Mouse (Mus musculus) G1E (cell line): Measurements from ENCODE around the gene Sycp2l. TPM values are rescaled to one million over a fixed set of nuclear protein-coding genes. Genes with fewer than 3 reads are reported as not detected.
"Not testable (repeated sequence)": the region's sequence is repeated elsewhere in the genome, so short reads cannot be mapped to it uniquely, and the experiment has no call there.

Experiments
- ATAC-seq: 2 replicates; pipeline ENCODE4 v1.8.0; 2016; ENCODE audit warnings: mild to moderate bottlenecking; ENCODE audit not compliant: insufficient number of reproducible peaks, poor library complexity, low FRiP score, severe bottlenecking; ENCODE audit errors: extremely low read depth
- DNase-seq: peaks from one replicate; pipeline ENCODE4 v3.0.0; 2012; ENCODE audit warnings: low spot score
- H3K27me3 ChIP-seq: 2 replicates; pipeline ENCODE4 v1.6.1; 2012; ENCODE audit warnings: mild to moderate bottlenecking, low read length, inconsistent platforms; ENCODE audit not compliant: insufficient read depth
- H3K36me3 ChIP-seq: replicated peaks from 2 replicates; pipeline ENCODE3; 2012; ENCODE audit warnings: mild to moderate bottlenecking, inconsistent platforms
- H3K4me1 ChIP-seq: 2 replicates; pipeline ENCODE4 v1.6.1; 2012; ENCODE audit warnings: low read depth, low read length, inconsistent platforms, mixed read lengths; ENCODE audit not compliant: insufficient read depth
- H3K4me3 ChIP-seq: 2 replicates; pipeline ENCODE4 v1.5.1; 2012; ENCODE audit warnings: low read depth, mild to moderate bottlenecking, inconsistent platforms, low read length, moderate library complexity, mixed read lengths
- H3K9me3 ChIP-seq: replicated peaks from 2 replicates; pipeline ENCODE4 v1.6.1; 2012; ENCODE audit warnings: inconsistent platforms
- CTCF ChIP-seq: IDR thresholded peaks from 2 replicates; pipeline ENCODE4 v1.5.1; 2012; ENCODE audit warnings: low read depth, low read length, inconsistent platforms, mixed read lengths
- GATA1 ChIP-seq: IDR thresholded peaks from 2 replicates; pipeline ENCODE4 v1.6.1; 2012; ENCODE audit warnings: borderline replicate concordance, low read length, inconsistent platforms, mixed read lengths
- GATA2 ChIP-seq: IDR thresholded peaks from 2 replicates; pipeline ENCODE4 v1.6.1; 2012; ENCODE audit warnings: low read depth, low read length, inconsistent platforms, borderline replicate concordance
- POLR2AphosphoS5 ChIP-seq: IDR thresholded peaks from 2 replicates; pipeline ENCODE4 v1.6.1; 2012; ENCODE audit warnings: low read depth, low read length, inconsistent platforms; ENCODE audit not compliant: insufficient replicate concordance
- TAL1 ChIP-seq: conservative IDR thresholded peaks from 2 replicates; pipeline ENCODE4 v1.6.1; 2012; ENCODE audit warnings: low read depth, low read length, inconsistent platforms, mixed read lengths
- polyA plus RNA-seq: library from polyadenylated mRNA; stranded (reverse); fragments of >175 nt; gene quantifications from 2 replicates; pipeline ENCODE4 v1.2.3, GENCODE M21; 2012
- total RNA-seq, 2 experiments: library from RNA; stranded (forward) in 1 of 2; stranded (reverse) in 1 of 2; fragments of 200-1000 nt in 1 of 2; fragments of >200 nt in 1 of 2; fragmentation: Nextera tagmentation in 1 of 2; gene quantifications; 2 replicates each; pipeline ENCODE4 v1.2.3; 2014 to 2017

The Sycp2l gene
- total and polyA plus RNA-seq, 3 experiments = not detected

DNA sequence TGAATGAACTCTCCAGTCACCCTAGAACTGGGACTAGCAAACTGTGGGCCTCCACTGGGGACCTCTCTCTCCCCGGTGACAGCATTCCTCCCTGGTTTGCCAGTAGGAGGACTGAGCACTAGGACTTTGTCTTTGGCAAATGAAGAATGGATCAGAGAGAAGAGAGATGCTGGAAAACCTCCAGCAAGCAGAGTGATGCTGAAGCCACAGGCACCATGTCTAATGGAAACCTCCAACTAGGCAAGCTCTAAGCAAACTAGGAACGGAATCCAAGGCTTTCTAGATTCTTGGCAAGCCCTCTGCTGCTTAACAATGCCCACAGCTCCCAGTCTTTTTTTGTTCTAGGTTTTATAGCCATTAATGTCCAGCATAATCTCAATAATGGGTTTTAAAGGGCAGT is 86.8 kb downstream of the Sycp2l start:
- ATAC-seq = no peak
- H3K9me3 ChIP-seq = no peaks in the 10 kb centered on the region
- DNase-seq = no peak
- H3K4me3 ChIP-seq = no peak overlapping the region
- no peaks in the 10 kb centered on the region for H3K36me3 ChIP-seq
- peaks cover 2% of the 10 kb centered on the region for H3K27me3 ChIP-seq
- no peaks in the 10 kb centered on the region for H3K4me1 ChIP-seq
- TF ChIP-seq GATA2 (no peak), GATA1 (no peak), POLR2AphosphoS5 (no peak), TAL1 (no peak), CTCF (no peak)

DNA sequence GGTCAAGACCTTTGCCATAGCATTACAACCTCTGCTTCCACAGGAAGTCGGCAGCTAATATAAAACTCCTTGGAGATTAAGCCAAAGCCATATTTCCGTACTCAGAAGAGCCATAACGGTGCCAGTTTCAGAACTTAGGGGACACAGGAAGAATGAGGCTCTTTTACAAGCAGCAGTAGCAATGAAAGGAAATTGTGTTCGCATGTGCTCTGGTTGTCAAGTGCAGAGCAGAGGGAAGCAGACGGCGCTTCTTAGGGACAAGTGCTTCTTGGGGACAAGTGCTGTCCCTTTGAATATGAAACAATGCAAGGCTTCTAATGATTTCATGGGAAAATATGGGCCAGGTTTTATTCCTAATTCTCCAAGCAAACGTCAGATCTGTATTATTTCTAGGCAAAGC is 89.2 kb downstream of the Sycp2l start:
- H3K36me3 ChIP-seq = no peaks in the 10 kb centered on the region
- no peak for TF ChIP-seq CTCF
- TF ChIP-seq TAL1 = no peak
- no peak for TF ChIP-seq GATA2
- TF ChIP-seq GATA1 = no peak
- TF ChIP-seq POLR2AphosphoS5 = no peak
- ATAC-seq (no peak), DNase-seq (no peak)
- H3K27me3 ChIP-seq = peaks cover 2% of the 10 kb centered on the region; the same call in 1 of the 2 replicates
- H3K9me3 ChIP-seq = no peaks in the 10 kb centered on the region
- no peaks in the 10 kb centered on the region for H3K4me1 ChIP-seq
- H3K4me3 ChIP-seq = no peak overlapping the region

DNA sequence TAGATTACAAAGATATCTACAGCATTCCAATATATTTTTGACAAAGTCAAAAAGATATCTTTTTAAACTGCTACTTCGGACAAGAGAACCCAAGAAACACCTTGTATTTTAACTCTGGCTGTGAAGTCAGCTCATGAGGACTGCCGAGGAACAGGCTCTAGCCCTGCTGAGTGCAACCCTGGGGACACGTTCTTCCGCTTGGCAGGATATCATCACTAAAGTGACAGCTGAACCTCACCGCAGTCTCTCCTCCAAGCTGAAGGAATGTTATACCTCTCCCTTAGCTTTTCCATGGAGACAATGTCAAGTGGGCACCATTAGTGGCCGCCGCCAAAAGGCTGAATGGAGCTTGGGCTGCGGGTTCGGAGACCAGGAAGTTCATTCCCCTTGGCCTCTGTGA is 89.6 kb downstream of the Sycp2l start:
- no peak for TF ChIP-seq TAL1
- no peak for TF ChIP-seq POLR2AphosphoS5
- no peaks in the 10 kb centered on the region for H3K4me1 ChIP-seq
- no peaks in the 10 kb centered on the region for H3K36me3 ChIP-seq
- H3K27me3 ChIP-seq = peaks cover 2% of the 10 kb centered on the region; the same call in 1 of the 2 replicates
- no peak for ATAC-seq
- no peak for DNase-seq
- H3K9me3 ChIP-seq = no peaks in the 10 kb centered on the region
- no peak overlapping the region for H3K4me3 ChIP-seq

DNA sequence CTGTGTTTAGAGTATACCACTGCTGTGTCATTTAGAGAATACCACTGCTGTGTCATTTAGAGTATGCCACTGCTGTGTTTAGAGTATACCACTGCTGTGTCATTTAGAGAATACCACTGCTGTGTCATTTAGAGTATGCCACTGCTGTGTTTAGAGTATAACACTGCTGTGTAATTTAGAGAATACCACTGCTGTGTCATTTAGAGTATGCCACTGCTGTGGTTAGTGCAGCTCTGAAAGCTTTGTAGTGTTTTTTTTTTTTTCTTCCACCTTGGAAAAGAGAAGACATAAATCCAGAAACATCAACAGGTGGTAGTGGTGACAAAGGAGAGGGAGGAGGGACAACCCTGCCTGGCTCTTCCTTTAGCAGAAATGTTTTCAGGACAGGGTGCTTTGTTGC is 91.5 kb downstream of the Sycp2l start:
- H3K27me3 ChIP-seq, ATAC-seq, H3K9me3 ChIP-seq, H3K36me3 ChIP-seq, H3K4me1 ChIP-seq, H3K4me3 ChIP-seq, DNase-seq: not testable (repeated sequence)

DNA sequence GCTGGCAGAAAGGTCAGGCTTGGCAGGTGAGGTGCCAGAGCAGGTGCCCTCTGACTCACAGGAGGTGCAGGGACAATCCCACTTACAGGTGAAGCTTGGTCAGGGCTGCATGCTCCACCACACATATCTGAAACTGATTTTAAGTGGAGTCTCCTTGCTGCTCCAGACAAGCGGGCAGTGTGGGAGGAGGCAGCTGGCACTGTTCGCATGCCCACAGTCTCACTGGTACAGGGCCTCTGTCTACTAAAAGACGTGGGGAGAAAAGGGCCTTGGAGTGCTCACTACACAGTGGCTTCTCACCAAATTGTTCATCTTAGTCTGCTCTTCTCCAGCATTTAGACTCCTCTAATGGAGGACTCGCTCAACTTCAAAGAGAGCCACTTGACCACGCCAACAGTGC is 92.1 kb downstream of the Sycp2l start:
- H3K4me3 ChIP-seq = no peak overlapping the region
- H3K4me1 ChIP-seq = no peaks in the 10 kb centered on the region
- H3K9me3 ChIP-seq = no peaks in the 10 kb centered on the region
- TF ChIP-seq CTCF (no peak), GATA1 (no peak), POLR2AphosphoS5 (no peak), GATA2 (no peak), TAL1 (no peak)
- H3K36me3 ChIP-seq = no peaks in the 10 kb centered on the region
- ATAC-seq = no peak
- H3K27me3 ChIP-seq = peaks cover 2% of the 10 kb centered on the region; the same call in 1 of the 2 replicates
- DNase-seq = no peak

DNA sequence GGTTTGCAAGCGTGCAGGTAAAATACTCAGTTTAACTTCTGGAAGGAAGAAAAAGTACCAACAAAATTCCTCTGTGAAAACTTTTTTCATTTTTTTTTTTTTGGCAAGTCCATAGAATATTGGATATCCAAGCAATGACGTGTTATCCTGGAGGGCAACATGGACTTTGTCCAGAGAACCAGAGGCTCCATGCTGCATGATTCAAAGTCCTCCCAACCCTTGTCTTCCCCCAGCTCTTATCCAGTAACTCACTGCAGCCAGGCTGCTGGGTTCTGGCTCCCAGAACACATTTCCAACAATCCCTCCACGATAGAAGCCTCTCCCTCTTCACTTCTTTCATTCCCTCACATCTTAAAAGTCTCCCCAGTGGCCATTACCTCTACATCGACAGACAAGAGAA is 97.2 kb downstream of the Sycp2l start:
- peaks cover 13% of the 10 kb centered on the region for H3K27me3 ChIP-seq
- H3K4me3 ChIP-seq = no peak overlapping the region
- no peaks in the 10 kb centered on the region for H3K36me3 ChIP-seq
- no peaks in the 10 kb centered on the region for H3K9me3 ChIP-seq
- ATAC-seq (no peak), DNase-seq (no peak)
- no peaks in the 10 kb centered on the region for H3K4me1 ChIP-seq
- TF ChIP-seq GATA1 = no peak
- TF ChIP-seq GATA2 = no peak
- no peak for TF ChIP-seq TAL1
- TF ChIP-seq CTCF = no peak

DNA sequence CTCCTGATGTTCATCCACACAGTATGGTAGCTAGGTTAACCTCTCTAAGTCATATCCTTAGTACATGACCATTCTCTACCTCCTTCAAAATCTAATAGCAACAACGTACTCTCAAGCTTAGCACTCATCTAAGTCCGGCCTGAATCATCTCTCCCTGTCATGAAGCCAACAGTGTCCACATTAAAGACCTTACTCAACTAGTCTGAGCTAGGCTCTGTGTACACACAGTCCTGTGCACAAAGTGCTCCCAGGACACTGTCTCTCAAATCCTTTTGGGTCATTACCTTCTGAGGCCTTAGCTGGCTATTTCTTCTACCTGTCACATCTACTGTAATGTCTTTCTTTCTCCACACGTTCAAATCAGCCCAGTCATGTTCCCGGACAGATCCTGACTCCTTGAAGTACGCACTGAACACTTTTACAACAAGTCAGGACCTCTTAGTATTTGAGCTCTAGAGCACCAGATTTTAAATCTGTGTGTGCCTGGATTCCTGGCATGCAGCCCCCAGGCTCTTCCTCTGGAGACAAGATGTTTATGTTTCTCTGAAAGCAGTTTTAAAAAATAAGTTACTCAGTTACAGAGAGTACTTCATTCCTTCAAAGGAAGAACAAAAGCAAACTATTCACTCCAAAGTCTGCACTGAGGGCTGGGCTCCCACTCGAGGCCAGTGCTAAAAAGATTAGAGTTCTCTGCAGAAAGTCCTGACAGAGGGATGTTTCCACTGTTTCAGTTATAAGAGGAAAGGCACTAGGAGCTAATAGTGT is 98.6 kb downstream of the Sycp2l start:
- no peaks in the 10 kb centered on the region for H3K9me3 ChIP-seq
- no peaks in the 10 kb centered on the region for H3K4me1 ChIP-seq
- peaks cover 17% of the 10 kb centered on the region for H3K27me3 ChIP-seq
- no peaks in the 10 kb centered on the region for H3K36me3 ChIP-seq
- H3K4me3 ChIP-seq = no peak overlapping the region
- ATAC-seq = no peak
- TF ChIP-seq GATA1 = no peak
- TF ChIP-seq POLR2AphosphoS5 = no peak
- TF ChIP-seq CTCF = no peak
- no peak for TF ChIP-seq TAL1
- no peak for TF ChIP-seq GATA2
- DNase-seq = no peak
